Mouse (Mus musculus) heart, embryonic 16.5 days (tissue): ENCODE results near the gene 4632433K11Rik. TPM values are rescaled to one million over a fixed set of nuclear protein-coding genes. Genes with fewer than 3 reads are reported as not detected.
A peak's percentile ranks its signal among the peaks of the same experiment; 100 is the strongest.

Experiments
- ATAC-seq: fragments of 200-750 bp; cut with Nextera tagmentation; replicated peaks from 2 replicates; pipeline ENCODE4 v1.8.0; 2017; ENCODE audit warnings: moderate number of reproducible peaks; ENCODE audit not compliant: insufficient read depth, low FRiP score; ENCODE audit errors: extremely low read depth
- H3K27ac ChIP-seq: fragments of 300-500 bp; sonication (generic); 2 replicates; pipeline ENCODE4 v1.5.1; 2014; ENCODE audit warnings: mild to moderate bottlenecking, low read length, control low read depth, moderate library complexity
- H3K27me3 ChIP-seq: fragments of 300-500 bp; sonication (generic); 2 replicates; pipeline ENCODE4 v1.6.1; 2014; ENCODE audit warnings: low read length, mixed read lengths; ENCODE audit not compliant: control insufficient read depth, insufficient read depth
- H3K36me3 ChIP-seq: fragments of 300-500 bp; sonication (generic); 2 replicates; pipeline ENCODE4 v1.6.1; 2014; ENCODE audit not compliant: control insufficient read depth, insufficient read depth
- H3K4me1 ChIP-seq: fragments of 300-500 bp; sonication (generic); 2 replicates; pipeline ENCODE4 v1.6.1; 2014; ENCODE audit warnings: low read length, mixed read lengths; ENCODE audit not compliant: control insufficient read depth, insufficient read depth
- H3K4me2 ChIP-seq: fragments of 300-500 bp; sonication (generic); 2 replicates; pipeline ENCODE4 v1.6.1; 2014; ENCODE audit warnings: low read depth, mild to moderate bottlenecking, control low read depth, low read length
- H3K4me3 ChIP-seq: fragments of 300-500 bp; sonication (generic); 2 replicates; pipeline ENCODE4 v1.5.1; 2014; ENCODE audit warnings: mild to moderate bottlenecking, control low read depth, low read length
- H3K9ac ChIP-seq: fragments of 300-500 bp; sonication (generic); 2 replicates; pipeline ENCODE4 v1.6.1; 2014; ENCODE audit warnings: low read length, control low read depth
- H3K9me3 ChIP-seq: fragments of 300-500 bp; sonication (generic); replicated peaks from 2 replicates; pipeline ENCODE4 v1.6.1; 2016; ENCODE audit warnings: low read length; ENCODE audit not compliant: control insufficient read depth
- WGBS: fragments of 180-500 bp; shearing (Covaris S2); extraction: QIAGEN DNeasy Blood & Tissue Kit; methylation state at CpG from one replicate; pipeline ENCODE4 v1.1.7; 2014; 5-methylcytosine and 5-hydroxymethylcytosine counted together
- polyA plus RNA-seq: library from polyadenylated mRNA; unstranded; fragments of >200 nt; fragmentation: Nextera tagmentation; extraction: Ambion mirVana; gene quantifications from 2 replicates; pipeline ENCODE4 v1.2.1, GENCODE M21; 2015

The 4632433K11Rik gene
- polyA plus RNA-seq, 1 experiment from 2014 or later, result not detected

- no peaks in the 10 kb centered on the region for H3K9me3 ChIP-seq
- H3K27me3 ChIP-seq, result peaks cover 5% of the 10 kb centered on the region; the same call in 1 of the 2 replicates
- H3K4me3 ChIP-seq, result no peak overlapping the region
- H3K4me1 ChIP-seq, result peaks cover 8% of the 10 kb centered on the region
- no peak overlapping the region for H3K9ac ChIP-seq
- no peak for ATAC-seq
- H3K36me3 ChIP-seq, result no peaks in the 10 kb centered on the region
- WGBS, result 17% methylated on average over 2 of the region's 2 CpGs
- no peak overlapping the region for H3K4me2 ChIP-seq
- H3K27ac ChIP-seq, result no peak overlapping the region
Measured at GRCm38 (mm10) chr7:5047313-5047712, 13.4 kb downstream of the 4632433K11Rik start.

- WGBS, result 1% methylated on average over 64 of the region's 65 CpGs
- Histone ChIP-seq H3K27me3 (peaks cover 40% of the 10 kb centered on the region), H3K27ac (peak within 1 kb of the TSS; percentile 16; the same call in 1 of the 2 replicates), H3K4me3 (peak within 1 kb of the TSS; percentile 78), H3K9ac (peak within 1 kb of the TSS; percentile 86), H3K36me3 (no peaks in the 10 kb centered on the region), H3K4me1 (peaks cover 24% of the 10 kb centered on the region), H3K9me3 (no peaks in the 10 kb centered on the region), H3K4me2 (peak within 1 kb of the TSS; percentile 92)
- peak; percentile 75 for ATAC-seq
Measured at GRCm38 (mm10) chr7:5051193-5052192, 17.6 kb downstream of the 4632433K11Rik start, which contains the start of gene Zfp580. TSS of gene Zfp580 (plus strand) at chr7:5051538.

- Histone ChIP-seq H3K9ac (no peak overlapping the region; the same call in 1 of the 2 replicates), H3K36me3 (no peaks in the 10 kb centered on the region), H3K27ac (no peak overlapping the region), H3K9me3 (no peaks in the 10 kb centered on the region), H3K27me3 (peaks cover 48% of the 10 kb centered on the region), H3K4me1 (peaks cover 26% of the 10 kb centered on the region), H3K4me2 (peak overlapping the region; percentile 92), H3K4me3 (peak overlapping the region; percentile 78)
- ATAC-seq, result no peak
- WGBS, result 6% methylated on average over 12 of the region's 12 CpGs
Measured at GRCm38 (mm10) chr7:5052438-5052837, 18.5 kb downstream of the 4632433K11Rik start.

GRCm38 (mm10) chr7:5052931-5053343 lies 19.0 kb downstream of the 4632433K11Rik start:
- no peak for ATAC-seq
- Histone ChIP-seq H3K27me3 (peaks cover 53% of the 10 kb centered on the region), H3K27ac (no peak overlapping the region), H3K9ac (no peak overlapping the region), H3K36me3 (no peaks in the 10 kb centered on the region), H3K4me1 (peaks cover 26% of the 10 kb centered on the region), H3K9me3 (no peaks in the 10 kb centered on the region), H3K4me2 (peak overlapping the region; percentile 92), H3K4me3 (peak overlapping the region; percentile 78)
- WGBS, result 9% methylated on average over 45 of the region's 45 CpGs

- Histone ChIP-seq H3K27ac (no peak overlapping the region), H3K4me1 (peaks cover 26% of the 10 kb centered on the region), H3K27me3 (peaks cover 56% of the 10 kb centered on the region), H3K4me3 (peak overlapping the region; percentile 78), H3K36me3 (no peaks in the 10 kb centered on the region), H3K9ac (peak overlapping the region; percentile 23; the same call in 1 of the 2 replicates), H3K9me3 (no peaks in the 10 kb centered on the region), H3K4me2 (peak overlapping the region; percentile 52)
- no peak for ATAC-seq
- WGBS, result 12% methylated on average over 32 of the region's 32 CpGs
Measured at GRCm38 (mm10) chr7:5053456-5054179, 19.7 kb downstream of the 4632433K11Rik start.

- Histone ChIP-seq H3K27me3 (peaks cover 56% of the 10 kb centered on the region), H3K9me3 (no peaks in the 10 kb centered on the region), H3K36me3 (no peaks in the 10 kb centered on the region), H3K4me1 (peaks cover 31% of the 10 kb centered on the region), H3K9ac (peak overlapping the region; percentile 60), H3K4me3 (peak overlapping the region; percentile 44), H3K4me2 (peak overlapping the region; percentile 57), H3K27ac (no peak overlapping the region)
- ATAC-seq, result no peak
- 3% methylated on average over 45 of the region's 55 CpGs for WGBS
Measured at GRCm38 (mm10) chr7:5056651-5057263, 22.8 kb downstream of the 4632433K11Rik start.

GRCm38 (mm10) chr7:5057381-5057780 lies 23.5 kb downstream of the 4632433K11Rik start:
- no peaks in the 10 kb centered on the region for H3K36me3 ChIP-seq
- H3K4me1 ChIP-seq, result peaks cover 26% of the 10 kb centered on the region
- ATAC-seq, result no peak
- peak overlapping the region; percentile 44 for H3K4me3 ChIP-seq
- 37% methylated on average over 8 of the region's 8 CpGs for WGBS
- peak overlapping the region; percentile 60; the same call in 1 of the 2 replicates for H3K9ac ChIP-seq
- peak overlapping the region; percentile 57; the same call in 1 of the 2 replicates for H3K4me2 ChIP-seq
- peaks cover 50% of the 10 kb centered on the region for H3K27me3 ChIP-seq
- H3K9me3 ChIP-seq, result no peaks in the 10 kb centered on the region
- H3K27ac ChIP-seq, result no peak overlapping the region

GRCm38 (mm10) chr7:5057804-5058203 lies 23.9 kb downstream of the 4632433K11Rik start:
- no peaks in the 10 kb centered on the region for H3K36me3 ChIP-seq
- H3K4me1 ChIP-seq, result peaks cover 22% of the 10 kb centered on the region
- H3K4me3 ChIP-seq, result no peak overlapping the region
- 38% methylated on average over 11 of the region's 11 CpGs for WGBS
- peaks cover 50% of the 10 kb centered on the region for H3K27me3 ChIP-seq
- no peak overlapping the region for H3K4me2 ChIP-seq
- ATAC-seq, result no peak
- no peak overlapping the region for H3K27ac ChIP-seq
- H3K9me3 ChIP-seq, result no peaks in the 10 kb centered on the region
- H3K9ac ChIP-seq, result no peak overlapping the region
